8 mouse cellular contexts compared by ENCODE assay signal in the genomic region with DNA sequence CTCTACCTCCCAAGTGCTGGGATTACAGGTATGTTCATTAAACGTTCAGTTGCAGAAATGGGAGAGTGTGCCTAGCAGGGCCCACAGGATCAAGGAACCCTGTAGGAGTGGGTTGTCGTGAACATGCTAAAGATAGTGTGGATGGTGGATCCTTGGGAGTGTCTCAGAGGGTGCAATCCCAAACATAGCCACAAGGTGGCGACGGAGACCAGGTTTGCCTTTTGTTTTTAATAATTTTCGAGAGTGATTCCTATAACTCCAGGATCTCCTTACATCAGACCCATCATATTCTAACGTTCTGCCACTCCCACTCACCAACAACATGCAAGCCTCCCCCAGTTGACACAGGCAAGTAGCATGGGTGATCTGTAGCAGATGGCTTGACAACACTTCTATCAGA. TPM values are rescaled to one million over a fixed set of nuclear protein-coding genes. Genes with fewer than 3 reads are reported as not detected.
DNase-seq lines count a peak whose midpoint lies in the region; ATAC-seq and TF ChIP-seq lines count a peak whose summit lies in the region.

No protein-coding gene starts in this region.

- H3K27me3 ChIP-seq in lung, embryonic 14.5 days (ENCODE audit: insufficient read depth, low read length), result no peaks in the 10 kb centered on the region

- peak; percentile 32 for ATAC-seq in lung, embryonic 14.5 days (ENCODE audit: insufficient read depth)
- peak; percentile 50; the same call in 1 of the 2 replicates for ATAC-seq in neutrophil, adult 5-6 weeks (ENCODE audit: extremely low read depth, insufficient number of reproducible peaks, low FRiP score, poor library complexity, severe bottlenecking)

- no peak overlapping the region for H3K4me3 ChIP-seq in lung, embryonic 14.5 days (ENCODE audit: low read depth, low read length)

- H3K36me3 ChIP-seq in lung, embryonic 14.5 days (ENCODE audit: insufficient read depth), result no peaks in the 10 kb centered on the region

- no peak overlapping the region for H3K9ac ChIP-seq in lung, embryonic 14.5 days

- H3K4me1 ChIP-seq in lung, embryonic 14.5 days (ENCODE audit: insufficient read depth), result no peaks in the 10 kb centered on the region

- TF ChIP-seq CTCF in lung, embryonic 14.5 days (IDR thresholded peaks at IDR 0.05; ENCODE audit: low read depth), result peak; percentile 98

- 3% methylated on average over 6 of the region's 6 CpGs for WGBS in lung, embryonic 14.5 days

- H3K4me2 ChIP-seq in lung, embryonic 14.5 days, result no peak overlapping the region

- no peaks in the 10 kb centered on the region for H3K9me3 ChIP-seq in lung, embryonic 14.5 days (ENCODE audit: low read depth, low read length)

- no peak overlapping the region for H3K27ac ChIP-seq in lung, embryonic 14.5 days (ENCODE audit: low read depth)

- peak; percentile 65 to 73 for DNase-seq in CD8-positive naive resting alpha-beta T cell, adult 2 months (ENCODE audit: low read depth in 2 of 2, low spot score in 2 of 2)
- peak; percentile 87 for DNase-seq in adrenal gland, postnatal 14 days
- DNase-seq in embryo, embryonic 9.5 days (ENCODE audit: extremely low spot score), result peak; percentile 79
- peak; percentile 63 to 85 for DNase-seq in heart, adult 9 months (ENCODE audit: low spot score in 2 of 2)
- peak; percentile 76 to 95 for DNase-seq in layer of hippocampus, adult 18-20 months (ENCODE audit: low spot score in 2 of 2)
- peak; percentile 93 for DNase-seq in lung, embryonic 14.5 days
- peak; percentile 66 to 75 for DNase-seq in thymus, postnatal 36 days

RNA-seq across cellular contexts. Expression of a gene that starts 15.7 kb away (rescaled TPM):
- 154 and 173 TPM in 2 replicates for total RNA-seq in adrenal gland, postnatal 14 days (2021)
- 10 to 100 TPM; 22.0 to 23.0 TPM for total RNA-seq in layer of hippocampus, adult 18-20 months (2021)
- polyA plus RNA-seq in lung, embryonic 14.5 days (2014; fragmentation: Nextera tagmentation; extraction: Ambion mirVana), result 81.9 and 84.2 TPM in 2 replicates
- 12.0 and 12.2 TPM in 2 replicates for total RNA-seq in neutrophil, adult 5-6 weeks (2017)
